Mouse (Mus musculus) erythroblast, embryonic 14.5 days (primary cell): Measurements from ENCODE around the gene Rps6kb1. TPM values are rescaled to one million over a fixed set of nuclear protein-coding genes. Genes with fewer than 3 reads are reported as not detected.
A peak's percentile ranks its signal among the peaks of the same experiment; 100 is the strongest.
"Not testable (repeated sequence)": the region's sequence is repeated elsewhere in the genome, so short reads cannot be mapped to it uniquely, and the experiment has no call there.

ENCODE experiments used
- H3K27me3 ChIP-seq: 2 replicates; pipeline ENCODE4 v1.6.1; 2012; ENCODE audit warnings: inconsistent platforms; ENCODE audit not compliant: control insufficient read depth
- H3K36me3 ChIP-seq: 2 replicates; pipeline ENCODE4 v1.6.1; 2012; ENCODE audit warnings: mild to moderate bottlenecking, inconsistent platforms; ENCODE audit not compliant: control insufficient read depth
- H3K4me1 ChIP-seq: 2 replicates; pipeline ENCODE4 v1.6.1; 2012; ENCODE audit warnings: inconsistent platforms; ENCODE audit not compliant: control insufficient read depth
- H3K4me3 ChIP-seq: replicated peaks from 2 replicates; pipeline ENCODE3; 2012; ENCODE audit warnings: moderate library complexity, mild to moderate bottlenecking, inconsistent platforms
- H3K9me3 ChIP-seq: 2 replicates; pipeline ENCODE4 v1.6.1; 2012; ENCODE audit warnings: low read length, inconsistent platforms, mixed read lengths; ENCODE audit not compliant: control insufficient read depth
- GATA1 ChIP-seq: IDR thresholded peaks from 2 replicates; pipeline ENCODE4 v1.6.1; 2012; ENCODE audit warnings: low read length, inconsistent platforms, mixed read lengths
- TAL1 ChIP-seq: IDR thresholded peaks from 3 replicates; pipeline ENCODE4 v1.6.1; 2012; ENCODE audit warnings: low read length, inconsistent platforms, mixed read lengths
- polyA plus RNA-seq: library from polyadenylated mRNA; stranded (reverse); fragments of >175 nt; gene quantifications from 2 replicates; pipeline ENCODE4 v1.2.3, GENCODE M21; 2012

Rps6kb1 gene
- polyA plus RNA-seq, 1 experiment, result 1.4 TPM

- Histone ChIP-seq H3K36me3 (peaks cover 34% of the 10 kb centered on the region), H3K4me3 (peak overlapping the region; percentile 86), H3K27me3 (no peaks in the 10 kb centered on the region), H3K9me3 (no peaks in the 10 kb centered on the region), H3K4me1 (peaks cover 36% of the 10 kb centered on the region)
- TF ChIP-seq GATA1, result no peak
- no peak for TF ChIP-seq TAL1
Observed at GRCm38 (mm10) chr11:86545556-86545955, 951 bp upstream of the Rps6kb1 start.

DNA sequence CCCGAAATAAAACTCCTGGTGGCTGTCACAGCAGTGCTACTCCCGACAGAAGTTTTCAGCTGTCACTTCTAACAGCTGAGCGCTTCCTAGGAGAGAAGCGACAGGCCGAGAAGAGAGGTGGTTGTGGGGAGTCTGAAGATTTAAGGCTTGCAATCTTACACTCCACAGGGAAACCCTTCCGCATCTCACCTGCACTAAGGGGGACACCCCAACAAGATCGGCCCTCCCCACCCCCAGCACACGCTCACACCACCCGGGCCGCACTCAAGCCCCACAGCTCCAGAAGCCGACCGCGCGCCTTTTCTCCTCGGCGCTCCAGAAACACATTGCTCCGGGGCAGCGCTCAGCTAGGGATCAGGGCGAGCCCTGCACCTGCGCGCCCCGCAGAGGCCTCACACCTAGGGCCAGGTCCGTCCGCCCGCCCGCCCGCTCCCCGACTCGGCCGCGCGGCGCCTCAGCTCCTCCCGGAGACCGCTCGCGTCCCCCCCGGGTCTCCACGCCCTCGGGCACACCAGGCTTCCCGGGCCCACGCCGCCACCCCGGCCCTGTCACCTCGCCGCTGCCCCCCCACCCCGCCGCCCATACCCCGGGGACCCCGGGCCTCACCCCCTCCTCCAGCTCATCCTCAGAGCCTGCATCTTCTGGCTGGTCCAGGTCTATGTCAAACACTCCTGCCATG is 506 bp downstream of the Rps6kb1 start:
- Histone ChIP-seq H3K9me3 (no peaks in the 10 kb centered on the region), H3K4me1 (peaks cover 39% of the 10 kb centered on the region), H3K36me3 (peaks cover 26% of the 10 kb centered on the region), H3K27me3 (no peaks in the 10 kb centered on the region), H3K4me3 (peak overlapping the region; percentile 86)
- TF ChIP-seq GATA1, result no peak
- no peak for TF ChIP-seq TAL1

DNA sequence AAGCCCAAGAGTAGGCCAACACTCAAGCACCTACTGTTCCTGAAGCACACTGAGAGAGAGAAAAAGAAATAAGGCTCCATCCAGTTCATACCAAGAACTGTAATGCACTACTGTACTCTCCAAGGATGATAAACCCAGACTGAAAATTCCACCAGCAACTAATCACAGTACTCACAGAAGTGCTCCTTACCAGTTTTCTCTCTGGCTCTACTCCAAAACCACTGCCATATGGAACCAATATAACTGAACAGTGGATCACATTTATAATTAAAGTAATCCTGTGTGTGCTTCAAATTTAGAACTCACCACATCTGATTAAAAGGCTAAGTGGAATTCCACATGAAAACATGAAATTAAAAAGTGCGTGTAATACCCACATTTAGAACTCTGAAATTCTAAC is 1.8 kb downstream of the Rps6kb1 start:
- Histone ChIP-seq H3K27me3 (no peaks in the 10 kb centered on the region), H3K36me3 (peaks cover 22% of the 10 kb centered on the region), H3K9me3 (no peaks in the 10 kb centered on the region), H3K4me3 (peak overlapping the region; percentile 86), H3K4me1 (peaks cover 42% of the 10 kb centered on the region)
- TF ChIP-seq GATA1, result no peak
- no peak for TF ChIP-seq TAL1

GRCm38 (mm10) chr11:86540476-86540845 is 4.1 kb downstream of the Rps6kb1 start:
- H3K4me1 ChIP-seq, result peaks cover 30% of the 10 kb centered on the region
- TF ChIP-seq GATA1 (no peak), TAL1 (no peak)
- peaks cover 22% of the 10 kb centered on the region for H3K36me3 ChIP-seq
- no peak overlapping the region for H3K4me3 ChIP-seq
- no peaks in the 10 kb centered on the region for H3K9me3 ChIP-seq
- H3K27me3 ChIP-seq, result no peaks in the 10 kb centered on the region

DNA sequence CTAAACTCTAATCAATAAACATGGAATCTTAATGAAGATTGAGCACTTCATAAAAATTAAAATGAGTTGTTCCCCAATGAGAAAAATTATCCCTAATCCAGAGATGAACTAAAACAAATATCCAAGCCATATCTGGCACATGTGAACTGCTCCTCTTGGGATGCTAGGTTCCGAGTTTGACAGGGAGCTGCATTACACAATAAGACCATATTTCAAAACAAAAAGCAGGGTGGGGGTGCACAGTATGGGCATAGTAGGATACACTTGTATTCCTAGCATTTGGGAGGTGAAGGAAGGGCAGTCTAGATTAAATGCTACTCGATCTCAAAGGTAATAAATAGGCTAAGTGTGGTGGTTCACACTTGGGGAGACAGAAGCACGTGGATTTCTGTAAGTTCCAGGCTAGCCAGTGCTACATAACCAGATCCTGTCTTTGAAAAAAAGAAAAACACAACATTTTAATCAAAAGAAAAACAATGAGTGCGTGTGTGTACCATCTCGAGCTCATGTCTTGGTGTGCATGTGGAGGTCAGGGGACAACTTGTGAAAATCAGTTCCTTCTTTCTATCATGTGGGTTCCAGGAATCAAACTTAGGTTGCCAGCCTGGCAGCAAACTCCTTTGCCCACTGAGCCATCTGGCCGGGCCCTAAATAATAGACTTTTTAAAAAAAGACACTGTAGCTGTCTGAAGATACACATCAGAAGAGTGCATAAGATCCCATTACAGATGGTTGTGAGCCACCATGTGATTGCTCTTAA is 4.7 kb downstream of the Rps6kb1 start:
- peaks cover 23% of the 10 kb centered on the region for H3K36me3 ChIP-seq
- H3K4me1 ChIP-seq, result peaks cover 30% of the 10 kb centered on the region
- TF ChIP-seq GATA1 (no peak), TAL1 (no peak)
- H3K4me3 ChIP-seq, result no peak overlapping the region
- H3K27me3 ChIP-seq, result no peaks in the 10 kb centered on the region
- no peaks in the 10 kb centered on the region for H3K9me3 ChIP-seq

GRCm38 (mm10) chr11:86538786-86539185 is 5.8 kb downstream of the Rps6kb1 start:
- TF ChIP-seq GATA1 (no peak), TAL1 (no peak)
- no peaks in the 10 kb centered on the region for H3K9me3 ChIP-seq
- peaks cover 28% of the 10 kb centered on the region for H3K4me1 ChIP-seq
- no peak overlapping the region for H3K4me3 ChIP-seq
- H3K36me3 ChIP-seq, result peaks cover 33% of the 10 kb centered on the region
- H3K27me3 ChIP-seq, result no peaks in the 10 kb centered on the region

- H3K9me3 ChIP-seq, result no peaks in the 10 kb centered on the region
- H3K36me3 ChIP-seq, result peaks cover 57% of the 10 kb centered on the region
- H3K27me3 ChIP-seq, result no peaks in the 10 kb centered on the region
- TF ChIP-seq TAL1, result no peak
- TF ChIP-seq GATA1, result no peak
- peaks cover 4% of the 10 kb centered on the region for H3K4me1 ChIP-seq
- no peak overlapping the region for H3K4me3 ChIP-seq
Observed at GRCm38 (mm10) chr11:86534201-86534910, 10.2 kb downstream of the Rps6kb1 start.

GRCm38 (mm10) chr11:86533302-86533701 is 11.3 kb downstream of the Rps6kb1 start:
- H3K4me1 ChIP-seq, H3K27me3 ChIP-seq, H3K4me3 ChIP-seq, H3K9me3 ChIP-seq: not testable (repeated sequence)
- peaks cover 63% of the 10 kb centered on the region for H3K36me3 ChIP-seq

DNA sequence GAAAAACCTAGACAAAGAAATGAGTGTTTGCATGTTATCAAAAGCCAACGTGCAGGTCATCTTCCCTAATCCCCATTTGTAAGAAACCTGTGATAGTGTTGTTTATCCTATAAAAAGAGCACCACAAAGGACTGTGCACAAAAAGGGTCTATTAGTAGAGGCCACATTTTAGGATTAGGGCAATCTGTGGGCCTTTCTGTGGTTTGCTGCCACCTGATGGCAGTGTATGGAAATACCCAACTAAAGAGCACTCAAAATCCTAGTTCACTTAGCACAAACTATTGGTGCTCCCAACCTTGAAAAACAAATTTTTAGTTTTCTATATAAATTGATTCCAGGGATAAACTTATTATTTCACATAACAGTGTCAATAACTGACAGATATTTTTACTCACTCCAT is 11.8 kb downstream of the Rps6kb1 start:
- Histone ChIP-seq H3K27me3 (no peaks in the 10 kb centered on the region), H3K9me3 (no peaks in the 10 kb centered on the region), H3K4me1 (peaks cover 2% of the 10 kb centered on the region; the same call in 1 of the 2 replicates), H3K36me3 (peaks cover 67% of the 10 kb centered on the region), H3K4me3 (no peak overlapping the region)
- TF ChIP-seq TAL1 (no peak), GATA1 (no peak)
